Mouse (Mus musculus) embryonic fibroblast, embryonic 13.5 days (primary cell): ENCODE data around the gene Tnik.

ENCODE experiments used
- CTCF ChIP-seq: IDR thresholded peaks from 2 replicates; pipeline ENCODE4 v1.5.1; 2011; ENCODE audit warnings: mild to moderate bottlenecking, control low read depth, low read length, moderate library complexity, borderline replicate concordance; ENCODE audit not compliant: insufficient read depth
- POLR2A ChIP-seq: IDR thresholded peaks from 2 replicates; pipeline ENCODE4 v1.6.1; 2011; ENCODE audit warnings: low read depth, mild to moderate bottlenecking, control low read depth, low read length, moderate library complexity

- no peak for TF ChIP-seq CTCF
- TF ChIP-seq POLR2A: no peak
Observed at GRCm38 (mm10) chr3:28587808-28588207, 324.8 kb downstream of the Tnik start.
